Mouse (Mus musculus): Measurements from ENCODE around the gene Pigc.

- TF ChIP-seq CTCF (IDR thresholded peaks at IDR 0.05; ENCODE audit: low read depth) (peak; percentile 58), EP300 (IDR thresholded peaks at IDR 0.05; ENCODE audit: low read depth) (no peak)
Measured at GRCm38 (mm10) chr1:162004821-162005770, 36.1 kb downstream of the Pigc start.
